Mouse (Mus musculus): ENCODE measurements at regions not wholly inside any gene's neighbourhood (a gene's known extent, or its start where the extent isn't known, plus 50 kb on each side); places are given as distances from the start of the nearest gene placed in this dataset.

DNA sequence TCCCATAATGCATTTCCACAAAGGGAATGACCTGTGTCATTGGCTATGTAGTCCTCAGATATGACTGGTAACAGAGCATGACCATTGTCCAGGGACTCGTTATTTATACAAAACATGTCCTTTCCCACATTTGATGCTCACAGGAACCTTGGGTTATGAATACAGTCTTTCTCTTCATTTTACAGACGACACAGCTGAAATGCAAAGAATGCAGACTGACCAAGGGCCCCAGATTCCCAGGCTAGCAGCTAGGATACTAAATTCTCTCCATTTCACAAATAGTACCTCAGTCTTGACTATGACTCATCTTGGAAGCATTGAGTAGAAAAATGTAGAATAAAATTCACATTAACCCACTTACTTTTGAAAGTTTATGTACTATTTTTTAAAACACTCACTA is 182.7 kb upstream of the Sox4 start:
- DNase-seq (ENCODE audit: low read depth, low spot score) = no peak

DNA sequence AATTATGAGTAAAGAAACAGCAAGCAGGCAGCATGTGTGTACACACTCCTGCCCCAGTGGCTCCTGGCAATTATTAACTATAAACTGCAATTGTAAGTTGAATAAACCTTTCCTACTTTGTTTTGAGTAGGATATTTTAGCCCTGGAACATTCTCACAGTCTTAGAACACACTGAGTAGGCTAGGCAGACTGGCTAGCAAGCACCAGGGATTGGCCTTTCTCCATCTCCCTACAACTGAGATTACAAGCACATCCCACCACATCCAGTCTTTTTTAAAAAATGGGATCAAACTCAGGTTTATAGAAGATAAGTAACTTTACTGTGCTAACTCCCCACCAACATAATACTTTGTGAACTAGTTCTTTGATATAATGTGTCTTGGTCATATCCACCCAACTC is 174.0 kb upstream of the Sox4 start:
- DNase-seq (ENCODE audit: low read depth, low spot score) = no peak

DNA sequence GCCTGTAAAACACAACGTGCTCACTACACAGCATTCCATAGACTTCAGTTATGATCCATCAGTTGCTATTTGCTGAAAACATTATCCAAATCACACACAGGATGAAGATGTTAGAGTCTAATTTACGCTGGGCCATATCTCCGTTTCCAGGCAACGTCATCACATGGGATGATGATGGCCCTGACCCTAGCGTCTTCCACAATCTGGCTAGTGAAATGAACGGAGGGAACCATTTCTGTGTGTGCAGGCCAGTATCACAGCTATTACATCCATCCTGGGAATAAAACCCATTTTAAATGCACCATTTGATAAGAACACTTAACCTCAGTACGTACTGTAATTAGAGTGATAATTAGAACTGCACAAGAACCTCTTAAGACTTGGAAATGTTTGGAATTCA is 170.0 kb upstream of the Sox4 start:
- DNase-seq (ENCODE audit: low read depth, low spot score) = no peak

DNA sequence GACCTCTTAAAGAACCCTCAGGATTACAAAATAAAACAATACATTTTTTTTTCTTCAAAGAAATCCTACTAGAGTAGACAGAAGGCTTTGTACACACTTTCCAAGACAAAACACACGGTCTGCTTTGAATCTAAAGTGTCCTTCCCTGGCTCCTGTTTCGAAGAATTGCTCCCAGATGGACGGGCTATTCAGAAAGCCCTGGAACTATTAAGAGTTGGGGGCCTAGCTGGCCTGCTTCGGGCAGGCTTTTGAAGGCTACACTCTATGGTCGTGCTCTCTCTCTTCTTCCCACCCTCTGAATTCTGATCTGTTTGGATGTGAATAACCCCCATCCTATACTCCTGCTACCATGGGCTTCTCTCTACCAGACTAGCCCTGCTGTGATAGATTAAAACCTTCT is 167.6 kb upstream of the Sox4 start:
- DNase-seq (ENCODE audit: low read depth, low spot score) = no peak

DNA sequence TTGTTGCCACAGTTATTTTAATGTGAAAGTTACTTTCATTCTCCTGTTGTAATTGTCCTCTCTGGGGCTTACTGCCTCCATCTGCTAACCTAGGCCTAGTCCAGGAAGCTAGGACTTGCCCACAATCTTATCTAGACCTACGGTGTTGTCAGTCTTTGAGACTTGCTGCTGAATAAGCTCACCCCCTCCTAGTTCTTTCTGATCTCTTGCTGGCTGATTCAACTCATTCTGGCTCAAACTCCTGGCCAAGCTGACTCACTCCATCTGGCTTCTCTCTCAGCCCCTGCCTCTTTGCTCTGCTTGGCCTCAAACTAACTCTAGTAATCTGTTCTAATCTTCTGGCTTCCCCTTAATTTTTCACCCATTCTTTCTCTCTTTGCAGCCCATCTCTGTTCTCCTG is 165.8 kb upstream of the Sox4 start:
- no peak for DNase-seq (ENCODE audit: low read depth, low spot score)

DNA sequence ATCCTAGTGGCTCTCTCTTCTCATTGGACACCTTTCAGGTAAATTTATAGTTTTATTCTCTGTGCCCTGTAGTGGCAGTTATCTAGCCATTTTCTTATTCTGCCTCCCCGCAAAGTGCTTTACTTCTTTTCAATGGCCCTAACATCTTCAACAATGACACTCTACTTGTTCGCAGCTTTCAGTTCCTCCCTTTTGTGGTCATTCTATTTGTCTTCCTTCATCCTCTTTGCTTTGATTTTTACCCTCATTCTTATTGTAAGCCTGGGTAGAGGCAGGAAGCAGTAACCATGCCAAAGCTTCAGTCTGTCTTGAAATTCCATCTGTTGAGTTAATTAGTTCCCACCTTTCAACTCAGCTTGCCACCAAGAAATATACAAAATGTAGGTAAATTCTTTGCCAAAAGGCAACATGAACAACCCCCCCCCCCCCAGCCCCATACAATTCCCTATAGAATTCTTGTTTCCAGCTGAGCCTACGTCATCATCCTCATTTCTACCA is 161.5 kb upstream of the Sox4 start:
- no peak for DNase-seq (ENCODE audit: low read depth, low spot score)

DNA sequence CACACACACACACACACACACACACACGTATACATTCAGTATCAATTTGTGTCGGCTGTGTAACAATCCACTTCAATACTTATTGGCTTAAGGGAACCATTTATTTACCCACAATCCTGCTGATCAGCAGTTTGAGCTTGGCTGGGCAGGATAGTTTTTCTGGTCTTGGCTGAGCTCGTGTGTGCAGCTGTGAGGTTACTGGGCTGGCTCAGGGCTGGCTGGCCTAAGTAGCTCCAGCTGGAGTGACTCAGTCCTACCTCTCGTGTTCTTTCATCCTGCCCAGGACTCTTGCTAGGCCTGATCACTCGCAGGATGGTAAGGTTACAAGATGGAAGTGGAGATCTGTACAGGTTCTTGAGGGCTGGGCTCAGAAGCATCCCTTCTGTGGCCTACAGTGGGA is 156.6 kb upstream of the Sox4 start:
- no peak for DNase-seq (ENCODE audit: low read depth, low spot score)

DNA sequence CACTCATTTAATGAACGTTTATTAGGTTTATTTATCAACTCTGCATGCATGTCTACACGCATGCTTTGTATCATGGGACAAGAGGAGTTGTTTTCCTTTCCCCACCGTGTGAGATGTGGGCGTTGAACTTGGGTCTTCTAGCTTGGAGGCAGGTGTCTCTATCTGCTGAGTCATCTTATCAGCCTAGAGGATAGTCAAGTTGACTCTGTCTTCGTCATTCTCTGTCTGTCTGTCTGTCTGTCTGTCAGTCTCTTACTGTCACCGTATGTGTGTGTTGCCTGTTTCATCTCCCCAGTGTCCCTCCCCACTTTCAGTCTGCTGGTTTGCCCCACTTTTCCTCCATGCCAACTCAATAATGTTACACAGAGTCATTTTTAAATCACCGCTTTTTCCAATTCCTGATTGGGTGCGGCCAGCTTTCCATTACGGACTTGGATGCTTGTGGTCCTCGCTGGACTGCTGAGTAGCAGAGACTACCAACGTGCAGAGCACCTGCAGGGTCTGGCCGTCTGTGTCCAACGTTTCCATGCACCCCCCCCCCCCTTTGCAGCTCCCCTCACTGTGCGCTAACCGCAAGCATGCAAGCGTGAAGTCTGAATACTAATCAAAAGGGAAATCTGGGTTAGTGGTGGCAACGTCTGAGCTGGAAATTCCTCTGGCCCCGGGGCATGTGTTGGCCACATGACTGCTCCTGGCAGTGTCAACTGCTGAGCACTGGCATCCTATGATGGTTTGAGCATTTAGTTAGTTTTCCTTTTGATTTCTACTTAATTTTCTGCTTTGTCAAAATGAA is 155.7 kb upstream of the Sox4 start:
- DNase-seq (ENCODE audit: low read depth, low spot score) = peak; percentile 24

DNA sequence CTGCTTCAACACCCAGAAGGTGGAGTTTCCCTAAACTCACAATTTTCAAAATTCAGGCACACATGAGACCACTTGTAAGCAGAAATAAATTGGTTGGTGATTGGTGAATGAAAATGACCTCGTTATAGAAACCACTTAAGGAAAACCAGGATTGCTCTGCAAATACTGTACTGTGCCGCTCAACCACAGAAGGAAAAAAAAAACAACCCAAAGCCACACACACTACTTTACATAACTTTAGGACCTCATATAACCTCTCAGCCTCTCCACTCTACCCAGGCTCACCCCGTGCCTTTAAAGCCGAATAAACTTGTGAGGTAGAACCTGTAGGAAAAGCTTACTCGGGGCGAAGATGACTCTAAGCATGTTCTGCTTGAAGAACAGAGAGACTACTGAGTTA is 154.7 kb upstream of the Sox4 start:
- DNase-seq (ENCODE audit: low read depth, low spot score) = no peak

DNA sequence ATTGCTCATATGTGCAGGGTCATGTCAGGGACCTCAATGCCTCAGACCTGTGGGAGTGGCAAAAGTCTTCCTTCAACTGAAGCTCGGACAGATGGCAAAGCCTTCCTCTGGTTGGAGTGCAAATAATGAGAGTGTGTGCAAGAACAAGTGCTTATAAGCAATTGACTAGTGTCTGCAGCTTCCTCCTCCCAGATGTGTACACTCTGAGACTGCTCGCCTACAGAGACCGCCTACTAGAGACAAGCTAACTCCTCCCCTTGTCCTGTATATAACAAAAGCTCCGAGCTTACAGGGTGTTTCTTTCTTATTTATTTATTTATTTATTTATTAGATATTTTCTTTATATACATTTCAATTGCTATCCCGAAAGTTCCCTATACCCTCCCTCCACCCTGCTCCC is 138.7 kb upstream of the Sox4 start:
- DNase-seq (ENCODE audit: low read depth, low spot score) = no peak

DNA sequence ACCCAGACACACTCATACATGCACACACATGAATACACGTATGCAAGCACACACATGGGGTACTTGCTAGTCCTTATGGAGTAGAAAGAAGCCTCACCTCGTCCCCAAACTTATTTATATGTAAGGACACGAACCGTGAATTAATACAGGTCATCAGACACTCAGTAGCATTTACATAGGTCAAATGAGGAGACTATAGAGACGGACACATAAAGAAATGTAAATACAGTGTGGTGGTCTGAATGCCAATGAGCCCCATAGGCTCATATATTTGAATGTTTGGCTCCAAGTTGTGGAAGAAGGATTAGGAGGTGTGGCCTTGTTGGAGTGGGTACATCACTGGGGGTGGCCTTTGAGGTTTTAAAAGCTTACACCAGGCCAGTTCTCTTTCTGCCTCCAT is 133.3 kb upstream of the Sox4 start:
- DNase-seq (ENCODE audit: low read depth, low spot score) = no peak

DNA sequence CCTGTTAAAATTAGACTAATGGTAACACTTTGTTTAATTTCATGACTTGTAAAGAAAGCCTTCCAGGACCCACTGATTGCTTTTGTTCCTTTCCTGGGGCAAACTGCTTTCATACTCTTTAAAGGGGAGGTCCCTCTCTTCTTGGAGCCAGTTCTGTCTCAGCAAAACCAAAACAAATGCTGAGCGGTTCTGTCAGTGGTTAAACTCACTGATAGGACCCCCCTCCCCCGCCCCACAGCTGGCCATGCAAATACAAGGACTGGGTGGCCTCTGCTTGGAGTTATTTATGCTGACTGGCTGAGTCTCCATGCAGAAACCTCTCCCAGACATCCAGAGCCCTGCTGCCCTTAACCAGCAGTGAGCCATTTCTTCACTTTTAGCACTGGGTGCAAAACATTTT is 127.6 kb upstream of the Sox4 start:
- DNase-seq (ENCODE audit: low read depth, low spot score) = no peak

DNA sequence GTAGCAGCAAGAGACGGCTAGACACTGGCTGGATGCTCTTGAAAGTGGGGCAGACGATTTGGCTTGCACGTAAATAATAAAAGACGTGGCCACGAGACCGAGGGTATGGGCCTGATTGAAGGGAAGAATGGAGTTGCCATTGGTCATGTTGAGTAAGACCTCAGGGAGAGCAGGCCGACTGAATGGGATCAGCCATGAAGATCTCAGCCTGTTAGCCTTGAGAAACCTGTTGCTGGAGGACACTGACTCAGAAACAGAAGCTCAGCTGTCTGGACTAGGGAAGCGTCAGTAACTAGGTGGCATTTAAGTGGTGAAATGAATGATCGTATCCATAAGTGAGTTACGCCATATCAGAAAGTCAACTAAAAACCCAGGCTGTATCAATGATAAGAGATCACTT is 126.3 kb upstream of the Sox4 start:
- no peak for DNase-seq (ENCODE audit: low read depth, low spot score)

DNA sequence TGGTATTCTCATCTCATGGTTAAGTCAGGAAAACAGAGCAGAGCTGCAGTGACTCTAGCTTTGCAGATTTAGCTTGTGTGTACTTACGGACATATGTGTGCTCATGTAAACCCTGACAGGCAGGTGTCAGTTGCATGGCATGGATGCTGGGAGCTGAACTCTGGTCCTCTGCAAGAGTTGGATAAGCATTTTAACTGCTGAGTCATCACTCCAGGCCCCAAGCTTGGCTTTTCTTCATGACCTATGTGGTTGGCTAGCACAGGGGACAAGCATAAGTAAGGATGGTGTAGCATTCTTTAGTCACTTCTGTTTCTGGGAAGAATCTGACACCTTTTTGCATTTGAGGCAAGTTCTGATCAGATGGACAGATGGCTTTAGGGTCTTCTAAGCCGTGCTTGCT is 120.1 kb upstream of the Sox4 start:
- no peak for DNase-seq (ENCODE audit: low read depth, low spot score)

DNA sequence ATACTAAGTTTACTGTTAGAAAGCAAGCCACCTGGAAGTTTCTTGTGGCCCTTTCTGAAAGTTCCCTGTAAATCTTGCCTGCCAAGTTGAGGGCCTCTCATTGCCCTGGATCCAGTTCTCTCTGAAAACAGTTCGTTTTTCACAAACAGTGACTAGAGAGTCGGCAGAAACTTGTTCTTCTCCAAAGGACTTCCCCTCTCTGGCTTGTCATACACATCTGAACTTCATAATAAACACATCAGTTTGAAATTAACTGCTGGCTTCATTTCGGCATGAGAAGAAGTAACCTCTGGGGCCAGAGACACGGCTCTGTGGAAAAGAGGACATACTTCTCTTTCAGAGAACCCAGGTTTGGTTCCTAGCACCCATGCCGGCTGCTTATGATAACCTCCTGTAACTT is 110.4 kb upstream of the Sox4 start:
- no peak for DNase-seq (ENCODE audit: low read depth, low spot score)

DNA sequence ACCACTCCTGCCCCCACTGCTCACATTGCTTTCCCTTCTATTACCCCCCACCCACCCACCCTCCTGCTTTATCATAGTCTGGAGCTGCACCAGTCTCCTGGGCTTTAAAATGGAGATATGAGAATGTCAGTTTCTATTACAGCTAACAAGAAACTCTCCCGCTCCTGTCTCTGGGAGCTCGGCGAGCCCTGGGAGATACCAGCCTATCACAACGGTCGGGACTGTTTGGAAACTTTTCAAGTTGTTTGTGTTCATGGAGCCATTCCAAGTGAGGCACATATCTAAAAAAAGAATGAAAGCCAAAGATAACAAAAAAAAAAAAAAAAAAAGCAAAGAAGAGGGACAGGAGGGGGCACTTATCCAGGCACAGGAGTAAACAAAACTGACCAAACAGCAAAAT is 105.2 kb upstream of the Sox4 start:
- no peak for DNase-seq (ENCODE audit: low read depth, low spot score)

DNA sequence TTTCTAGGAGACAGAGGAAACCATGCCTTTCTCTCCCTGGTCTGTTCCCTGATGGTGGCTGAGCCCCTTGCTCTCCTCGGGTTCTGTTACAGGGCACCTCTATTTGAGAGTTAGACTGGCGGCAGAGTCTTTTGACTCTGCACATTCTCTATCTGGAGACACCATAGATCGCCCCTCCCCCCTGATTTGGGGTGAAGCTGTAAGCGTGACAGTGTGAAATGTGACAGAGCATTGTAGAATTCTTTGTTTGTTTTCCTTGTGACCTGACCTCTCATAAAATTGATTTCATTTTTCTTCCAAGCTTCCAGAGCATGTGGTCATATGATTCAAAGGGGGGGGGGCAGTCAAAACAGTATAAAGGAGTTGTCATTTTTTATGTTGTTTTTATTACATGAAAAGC is 96.2 kb upstream of the Sox4 start:
- DNase-seq (ENCODE audit: low read depth, low spot score) = no peak

DNA sequence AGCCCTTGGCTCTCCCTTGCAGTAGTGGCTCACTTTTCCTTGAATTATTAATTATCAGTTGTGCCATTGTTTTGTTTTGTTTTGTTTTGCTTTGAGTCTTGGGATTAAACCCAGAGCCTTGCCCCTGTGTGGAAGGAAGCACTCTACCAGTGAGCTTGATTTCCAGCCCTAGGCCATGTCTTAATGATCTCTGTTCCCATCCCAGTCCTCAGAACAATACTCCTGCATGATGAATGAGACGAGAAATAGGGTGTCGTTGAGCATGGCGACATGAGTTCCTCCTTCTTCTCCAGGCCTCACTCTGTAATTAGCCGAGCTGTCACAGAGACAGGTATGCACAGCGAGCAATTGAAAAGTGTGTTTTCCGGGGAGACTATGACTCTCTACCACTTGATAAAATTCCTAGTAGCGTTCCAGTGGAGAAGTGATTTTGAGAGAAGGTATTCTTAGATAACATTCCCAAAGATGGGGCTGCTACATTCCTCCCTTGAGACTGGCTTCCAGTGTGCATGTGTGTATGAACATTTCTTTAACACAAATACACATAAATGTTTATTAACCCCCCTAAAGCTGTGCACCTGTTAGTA is 95.6 kb upstream of the Sox4 start:
- no peak for DNase-seq (ENCODE audit: low read depth, low spot score)

DNA sequence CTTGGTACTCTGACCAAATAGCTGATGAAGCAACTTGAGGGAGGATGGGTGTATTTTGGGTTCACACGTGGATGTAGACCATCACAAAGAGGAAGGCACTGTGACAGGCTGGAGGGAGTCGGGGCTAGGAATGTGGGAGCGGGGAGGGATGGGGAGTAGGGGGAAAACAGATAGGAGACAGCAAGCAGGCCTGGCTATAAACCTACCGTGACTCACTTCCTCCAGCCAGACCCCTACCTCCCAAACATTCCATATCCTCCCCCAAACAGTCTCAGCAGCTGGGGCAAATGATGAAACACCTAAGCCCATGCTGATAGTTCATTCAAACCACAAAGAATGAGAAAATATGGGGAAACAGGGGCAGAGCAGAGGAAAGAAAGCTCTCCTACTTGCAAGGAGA is 91.1 kb upstream of the Sox4 start:
- DNase-seq (ENCODE audit: low read depth, low spot score) = no peak

DNA sequence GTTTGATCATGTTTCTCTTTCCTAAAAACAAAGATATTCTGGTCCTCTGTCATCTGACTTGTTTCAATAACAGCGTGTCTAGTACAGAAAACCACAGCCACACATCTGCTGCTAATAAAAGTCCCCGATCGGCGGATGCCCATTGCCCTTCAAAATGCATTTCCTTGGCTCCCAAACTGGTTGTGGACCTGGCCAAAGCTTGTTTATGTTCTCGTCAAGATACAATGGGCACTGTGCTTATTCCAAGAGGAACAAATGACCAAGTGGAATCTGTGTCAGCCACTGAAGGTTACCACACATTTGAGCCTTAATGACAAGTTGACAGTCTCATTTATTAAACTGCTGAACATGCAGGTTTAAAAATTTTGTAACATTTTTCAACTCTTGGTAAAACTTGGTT is 86.8 kb upstream of the Sox4 start:
- DNase-seq (ENCODE audit: low read depth, low spot score) = no peak

DNA sequence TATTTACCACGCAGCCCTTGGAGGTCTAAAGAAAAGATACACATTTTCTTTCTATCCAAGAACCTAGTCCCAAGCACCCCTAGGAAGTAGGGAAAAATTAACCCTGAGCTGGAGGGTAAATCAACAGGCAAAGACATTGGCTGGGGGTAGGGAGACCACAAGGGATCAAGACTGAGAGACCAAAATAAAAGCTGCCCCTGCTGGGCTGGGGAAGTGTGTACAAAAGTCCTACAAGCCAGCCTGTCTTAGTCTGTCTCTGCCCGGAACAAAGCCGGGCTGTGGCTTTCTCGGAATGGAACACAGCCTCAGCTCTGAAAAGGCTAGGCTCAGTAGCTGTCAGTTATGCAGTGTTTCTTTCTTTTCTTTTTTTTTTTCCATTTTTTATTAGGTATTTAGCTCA is 81.4 kb upstream of the Sox4 start:
- no peak for DNase-seq (ENCODE audit: low read depth, low spot score)

DNA sequence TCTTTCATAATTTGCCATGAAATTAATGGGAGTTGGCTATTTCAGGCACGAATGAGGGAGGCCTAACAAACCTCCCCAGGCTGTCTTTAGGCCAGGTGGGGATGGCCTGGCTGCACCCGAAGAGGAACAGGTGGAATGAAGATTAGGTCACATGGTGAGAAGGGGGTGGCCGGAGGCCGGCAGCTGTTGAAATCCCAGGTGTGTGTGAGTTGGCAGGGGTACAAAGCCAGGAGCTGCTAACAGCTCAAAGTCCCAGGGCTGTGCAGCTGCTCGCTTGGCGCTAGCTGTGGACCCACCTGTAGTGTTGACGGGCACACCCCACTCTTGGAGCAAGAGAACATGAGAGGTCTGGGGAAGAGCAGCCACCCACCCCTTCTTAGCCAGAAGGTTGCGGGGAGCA is 80.9 kb upstream of the Sox4 start:
- DNase-seq (ENCODE audit: low read depth, low spot score) = no peak

DNA sequence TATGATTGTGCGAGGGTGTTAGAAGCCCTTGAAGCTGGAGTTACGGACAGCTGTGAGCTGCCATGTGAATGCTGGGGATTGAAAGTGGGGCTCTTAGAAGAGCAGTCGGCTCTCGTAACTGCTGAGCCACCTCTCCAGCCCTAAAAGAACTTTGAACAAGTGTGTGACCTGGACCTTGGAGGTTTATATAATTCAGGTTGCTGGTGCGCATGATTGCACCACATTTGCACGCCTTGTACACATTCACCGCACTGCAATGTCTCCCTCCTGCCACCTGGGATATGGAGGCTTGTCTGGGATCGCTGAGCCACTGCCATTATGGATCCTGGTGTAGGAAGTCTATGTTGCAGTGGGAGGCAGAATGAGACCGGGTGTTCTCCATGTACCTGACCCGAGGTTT is 73.6 kb upstream of the Sox4 start:
- no peak for DNase-seq (ENCODE audit: low read depth, low spot score)

DNA sequence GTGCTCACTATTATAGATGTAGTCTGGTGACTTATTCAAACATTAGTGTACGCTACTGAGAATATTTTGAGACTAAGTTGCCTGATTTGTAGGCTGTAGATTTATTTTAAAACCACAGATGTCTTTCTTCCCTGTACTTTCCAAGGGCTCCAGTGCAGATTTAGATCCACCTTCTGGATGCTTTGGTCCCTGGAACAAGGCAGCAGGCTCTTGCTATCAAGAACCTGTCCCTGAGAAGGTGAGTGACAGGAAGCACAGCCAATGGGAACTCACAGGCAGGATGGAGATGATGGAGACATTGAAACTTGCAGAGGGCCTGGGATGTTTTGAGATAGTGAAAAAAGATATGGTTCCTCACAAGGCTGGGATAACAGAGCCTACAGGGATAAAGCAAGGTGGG is 70.0 kb upstream of the Sox4 start:
- DNase-seq (ENCODE audit: low read depth, low spot score) = no peak

All from retina, postnatal 7 days (tissue).